Mouse (Mus musculus): ENCODE data around the gene Gm38394.

- no peak for TF ChIP-seq POLR2A (IDR thresholded peaks at IDR 0.05; ENCODE audit: control insufficient read depth, low read depth, low read length)
- no peak for TF ChIP-seq CTCF (IDR thresholded peaks at IDR 0.05; ENCODE audit: control insufficient read depth, insufficient read depth, insufficient replicate concordance, low read depth, low read length)
Observed at GRCm38 (mm10) chr1:133653033-133653432, 8.1 kb downstream of the Gm38394 start.
